Mouse (Mus musculus): ENCODE data around the gene H2-T22.

GRCm38 (mm10) chr17:36017046-36017445 lies 25.5 kb downstream of the H2-T22 start:
- TF ChIP-seq CTCF (IDR thresholded peaks at IDR 0.05) (no peak), EP300 (IDR thresholded peaks at IDR 0.05) (no peak)
